In the genomic region with DNA sequence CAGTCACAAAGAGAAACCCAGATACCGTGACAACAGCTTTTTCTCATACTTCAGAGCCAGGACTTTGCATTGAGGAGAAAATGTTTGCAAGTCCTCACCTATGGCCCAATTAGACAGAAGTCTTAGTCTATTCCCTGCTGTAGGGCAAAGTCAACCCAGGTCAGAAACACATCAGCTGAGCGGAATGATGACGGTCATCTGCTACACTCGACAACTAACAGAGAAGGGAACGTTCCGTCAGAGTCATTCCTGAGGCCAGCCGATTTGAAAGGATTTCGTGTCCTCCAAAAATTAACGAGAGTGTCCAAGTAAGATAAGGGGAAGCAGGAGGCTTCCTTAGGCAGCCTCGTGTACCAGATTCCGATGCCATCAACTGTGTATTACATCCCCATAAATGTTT, we compare ENCODE assay signal across 25 mouse cellular contexts. TPM values are rescaled to one million over a fixed set of nuclear protein-coding genes. Genes with fewer than 3 reads are reported as not detected.
DNase-seq lines count a peak whose midpoint lies in the region; ATAC-seq lines count a peak whose summit lies in the region.
"Had no signal": no experiment of that assay in that cellular context is flagged by ENCODE, and none has a peak within 500 bp of the region (broad histone marks: within the 10 kb centered on the region; RNA-seq: fewer than 3 reads in every experiment).

No protein-coding gene starts in this region.

- H3K4me1 ChIP-seq in heart, embryonic 11.5 days (ENCODE audit: control insufficient read depth, insufficient read depth, low read length): peaks cover 10% of the 10 kb centered on the region
- H3K4me1 ChIP-seq in limb, embryonic 11.5 days (ENCODE audit: control insufficient read depth, insufficient read depth, low read length): no peaks in the 10 kb centered on the region
- H3K4me1 ChIP-seq in limb, embryonic 10.5 days: peaks cover 9% of the 10 kb centered on the region
- H3K4me1 ChIP-seq: forebrain, embryonic 13.5 days; hindbrain, embryonic 12.5 days; hindbrain, embryonic 15.5 days had no signal

- H3K4me2 ChIP-seq in heart, embryonic 11.5 days: no peak overlapping the region
- no peak overlapping the region for H3K4me2 ChIP-seq in limb, embryonic 11.5 days (ENCODE audit: low read depth, severe bottlenecking)
- H3K4me2 ChIP-seq: forebrain, embryonic 13.5 days; heart, embryonic 13.5 days; hindbrain, embryonic 12.5 days; hindbrain, embryonic 15.5 days had no signal

- H3K4me3 ChIP-seq in heart, embryonic 11.5 days (ENCODE audit: low read depth, low read length): no peak overlapping the region
- H3K4me3 ChIP-seq in limb, embryonic 11.5 days (ENCODE audit: low read depth, low read length): no peak overlapping the region
- H3K4me3 ChIP-seq in limb, embryonic 10.5 days: no peak overlapping the region
- H3K4me3 ChIP-seq: forebrain, embryonic 10.5 days; forebrain, embryonic 13.5 days; heart, embryonic 13.5 days; hindbrain, embryonic 12.5 days; hindbrain, embryonic 15.5 days had no signal

- no peaks in the 10 kb centered on the region for H3K36me3 ChIP-seq in heart, embryonic 11.5 days (ENCODE audit: control insufficient read depth, insufficient read depth, low read length)
- H3K36me3 ChIP-seq in limb, embryonic 11.5 days (ENCODE audit: control insufficient read depth, insufficient read depth, low read length): no peaks in the 10 kb centered on the region
- no peaks in the 10 kb centered on the region for H3K36me3 ChIP-seq in limb, embryonic 10.5 days
- H3K36me3 ChIP-seq: forebrain, embryonic 10.5 days; G1E; heart, embryonic 13.5 days; hindbrain, embryonic 12.5 days; hindbrain, embryonic 15.5 days had no signal

- H3K27me3 ChIP-seq in heart, embryonic 11.5 days (ENCODE audit: control insufficient read depth, insufficient read depth, low read length): no peaks in the 10 kb centered on the region
- H3K27me3 ChIP-seq in limb, embryonic 11.5 days (ENCODE audit: control insufficient read depth, insufficient read depth, low read length): no peaks in the 10 kb centered on the region
- H3K27me3 ChIP-seq in limb, embryonic 10.5 days (ENCODE audit: low read depth, poor library complexity, severe bottlenecking): no peaks in the 10 kb centered on the region
- H3K27me3 ChIP-seq: CH12.LX; forebrain, embryonic 13.5 days; heart, embryonic 13.5 days; hindbrain, embryonic 12.5 days; hindbrain, embryonic 15.5 days; Patski had no signal

- peak; percentile 73 to 81 for DNase-seq in heart, adult 18-20 months
- DNase-seq in limb, embryonic 11.5 days (ENCODE audit: low spot score): peak; percentile 16
- DNase-seq in limb, embryonic 10.5 days (ENCODE audit: low spot score): no peak
- peak; percentile 39 for DNase-seq in heart, postnatal 4 days
- no peak for DNase-seq in gastrocnemius, postnatal 10 days
- DNase-seq: adrenal gland, postnatal 10 days; adrenal gland, postnatal 36 days; B cell, adult 2 months; cerebellum, adult 18-20 months; cerebellum, adult 9-10 months; cerebellum, postnatal 14 days; gastrocnemius, postnatal 14 days; kidney, adult 2 months had no signal

- 76% methylated on average over 11 of the region's 11 CpGs for WGBS in heart, embryonic 11.5 days (ENCODE audit: insufficient replicate concordance)
- 89% methylated on average over 11 of the region's 11 CpGs for WGBS in limb, embryonic 11.5 days
- WGBS in limb, embryonic 10.5 days: 92% methylated on average over 11 of the region's 11 CpGs

- ATAC-seq in heart, embryonic 11.5 days (replicated peaks; ENCODE audit: insufficient number of reproducible peaks, low FRiP score, low TSS enrichment): no peak
- no peak for ATAC-seq in limb, embryonic 11.5 days (ENCODE audit: insufficient number of reproducible peaks, low FRiP score, low TSS enrichment, low read depth)
- ATAC-seq: forebrain, embryonic 13.5 days; forebrain, embryonic 16.5 days; intestine, postnatal 0 days; Patski had no signal

- no peaks in the 10 kb centered on the region for H3K9me3 ChIP-seq in heart, embryonic 11.5 days (replicated peaks; ENCODE audit: control insufficient read depth, low read length)
- H3K9me3 ChIP-seq in limb, embryonic 11.5 days (ENCODE audit: control insufficient read depth, low read length): no peaks in the 10 kb centered on the region
- H3K9me3 ChIP-seq in limb, embryonic 10.5 days (replicated peaks): no peaks in the 10 kb centered on the region
- H3K9me3 ChIP-seq: forebrain, embryonic 10.5 days; forebrain, embryonic 13.5 days; G1E; hindbrain, embryonic 12.5 days; hindbrain, embryonic 15.5 days had no signal

- H3K9ac ChIP-seq in heart, embryonic 11.5 days (ENCODE audit: low read depth, low read length): no peak overlapping the region
- H3K9ac ChIP-seq in limb, embryonic 11.5 days (ENCODE audit: low read length): no peak overlapping the region
- H3K9ac ChIP-seq: forebrain, embryonic 13.5 days; heart, embryonic 13.5 days; hindbrain, embryonic 12.5 days; hindbrain, embryonic 15.5 days had no signal

- H3K27ac ChIP-seq in heart, embryonic 11.5 days (ENCODE audit: low read depth, low read length): no peak overlapping the region
- no peak overlapping the region for H3K27ac ChIP-seq in limb, embryonic 11.5 days (replicated peaks; ENCODE audit: low read depth, low read length)
- no peak overlapping the region for H3K27ac ChIP-seq in limb, embryonic 10.5 days
- H3K27ac ChIP-seq: forebrain, embryonic 10.5 days; forebrain, embryonic 13.5 days; heart, embryonic 13.5 days; hindbrain, embryonic 12.5 days; hindbrain, embryonic 15.5 days had no signal

RNA-seq across cellular contexts. Expression of gene Corin, which starts 58.2 kb away (rescaled TPM):
- 100 to 1,000 TPM; 117 to 153 TPM for total RNA-seq in heart, adult 18-20 months (2021)
- polyA plus RNA-seq in heart, embryonic 11.5 days (2014; fragmentation: Nextera tagmentation; extraction: Ambion mirVana): 23.7 and 30.8 TPM in 2 replicates
- 0.75 and 1.4 TPM in 2 replicates for polyA plus RNA-seq in limb, embryonic 11.5 days (2014; fragmentation: Nextera tagmentation; extraction: Ambion mirVana)
- 0.48 and 0.63 TPM in 2 replicates for polyA plus RNA-seq in limb, embryonic 10.5 days (2016; fragmentation: Nextera tagmentation; extraction: Ambion mirVana)
- total RNA-seq in heart, postnatal 4 days (2021): 10 to 100 TPM; 57.1 to 57.8 TPM
- under 1 TPM; 0.66 to 0.84 TPM for total RNA-seq in gastrocnemius, postnatal 10 days (2021)
- total RNA-seq: CH12.LX; hematopoietic stem cell, adult 5-6 weeks had no signal
- polyA plus RNA-seq: G1E had no signal

Comparison
In these comparisons a context has a peak if more than half of its experiments do, and no peak if none do; other contexts are left out.
1. DNase-seq: peak in heart, adult 18-20 months (2 of 2), limb, embryonic 11.5 days (single experiment) and heart, postnatal 4 days (single experiment); none in limb, embryonic 10.5 days (single experiment) and gastrocnemius, postnatal 10 days (single experiment).
2. RNA of gene Corin, which starts 58.2 kb away (total RNA-seq): 117 to 153 TPM in heart, adult 18-20 months and 57.1 to 57.8 TPM in heart, postnatal 4 days; 0.66 to 0.84 TPM in gastrocnemius, postnatal 10 days; every median in the first group is over 10 times any median in the second.